Mouse (Mus musculus): ENCODE results near the gene Dock8.

The Dock8 gene

GRCm38 (mm10) chr19:24999201-24999886 lies at the start of gene Dock8:
Dock8 (plus strand) TSS chr19:24999534.
- DNase-seq = peak; percentile 52

DNA sequence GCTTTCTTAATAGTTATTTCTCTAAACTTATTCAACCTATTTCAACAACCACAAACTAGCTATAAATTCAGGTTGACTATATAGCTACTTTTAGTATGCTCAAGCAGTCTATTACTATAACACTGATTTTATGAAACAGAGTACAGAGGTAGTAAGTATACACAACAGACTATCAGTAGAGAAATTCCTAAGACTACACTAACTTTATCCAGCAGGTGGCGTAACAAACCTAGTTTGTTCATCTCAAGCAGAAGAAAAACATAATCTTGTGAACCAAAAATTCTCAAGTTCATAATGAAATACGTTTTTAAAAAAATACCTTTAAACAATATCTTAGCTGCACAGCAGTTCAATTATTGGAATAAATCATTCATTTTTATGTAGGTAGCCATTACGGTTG lies 40.8 kb upstream of the Dock8 start:
- no peak for DNase-seq

GRCm38 (mm10) chr19:24961172-24961962 lies 38.0 kb upstream of the Dock8 start, which contains the start of gene Cbwd1:
Cbwd1 (minus strand) TSS chr19:24961610.
- DNase-seq = peak; percentile 95

DNA sequence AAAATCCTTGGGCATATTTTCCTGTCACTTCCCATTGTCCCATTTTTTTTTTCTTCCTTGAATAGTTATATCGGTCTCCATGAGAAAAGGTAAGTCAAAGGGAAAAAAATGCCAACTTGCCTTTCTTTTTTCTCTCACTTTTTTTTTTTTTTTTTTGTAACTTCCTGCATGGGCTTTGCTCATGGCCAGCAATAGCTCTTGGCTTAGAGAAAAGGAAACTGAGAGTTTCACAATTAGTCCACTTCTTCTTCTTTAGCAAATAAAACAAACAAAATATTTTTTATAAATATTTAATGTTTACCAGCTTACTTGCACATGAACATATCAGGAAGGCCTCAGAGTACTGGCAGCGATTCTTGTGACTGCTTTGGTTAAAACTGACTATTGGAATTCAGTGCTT lies 33.1 kb upstream of the Dock8 start:
- no peak for DNase-seq

DNA sequence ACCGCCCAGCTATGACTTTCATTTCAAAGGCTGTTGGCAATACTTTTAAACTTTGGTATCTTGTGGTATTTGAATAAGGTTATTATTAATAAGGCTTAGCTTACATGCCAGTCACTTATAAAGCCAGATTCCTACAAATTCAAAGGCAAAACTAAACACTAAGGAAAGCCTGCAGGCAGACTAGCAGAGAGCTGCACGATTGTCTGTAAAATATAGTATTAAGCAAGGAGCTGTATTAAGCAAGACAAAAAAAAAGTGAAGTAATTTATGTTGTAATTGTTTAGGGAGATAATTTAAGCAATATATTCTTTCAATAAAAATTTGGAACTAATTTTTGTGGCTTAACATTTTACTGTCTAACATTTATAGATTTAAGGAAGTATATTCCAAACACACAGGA lies 32.4 kb upstream of the Dock8 start:
- DNase-seq = no peak

DNA sequence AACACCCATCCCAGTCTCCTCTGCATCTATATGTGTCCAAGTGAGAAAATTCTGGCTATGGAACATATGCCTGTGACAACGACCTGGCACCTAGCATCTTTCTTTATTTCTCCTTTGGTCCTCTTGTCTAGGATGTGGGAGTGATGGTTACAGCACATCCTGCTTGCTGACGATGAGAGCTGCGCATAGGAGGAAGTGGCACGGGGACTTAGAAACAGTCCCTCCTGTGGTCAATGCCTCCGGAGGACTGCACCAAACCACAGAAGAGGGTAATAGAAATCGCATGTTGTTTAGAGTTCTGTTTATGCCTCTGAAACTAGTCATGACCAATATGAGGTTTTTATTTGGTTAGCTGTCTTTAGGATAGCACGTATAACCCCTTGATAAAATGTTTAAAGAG lies 28.0 kb upstream of the Dock8 start:
- no peak for DNase-seq

DNA sequence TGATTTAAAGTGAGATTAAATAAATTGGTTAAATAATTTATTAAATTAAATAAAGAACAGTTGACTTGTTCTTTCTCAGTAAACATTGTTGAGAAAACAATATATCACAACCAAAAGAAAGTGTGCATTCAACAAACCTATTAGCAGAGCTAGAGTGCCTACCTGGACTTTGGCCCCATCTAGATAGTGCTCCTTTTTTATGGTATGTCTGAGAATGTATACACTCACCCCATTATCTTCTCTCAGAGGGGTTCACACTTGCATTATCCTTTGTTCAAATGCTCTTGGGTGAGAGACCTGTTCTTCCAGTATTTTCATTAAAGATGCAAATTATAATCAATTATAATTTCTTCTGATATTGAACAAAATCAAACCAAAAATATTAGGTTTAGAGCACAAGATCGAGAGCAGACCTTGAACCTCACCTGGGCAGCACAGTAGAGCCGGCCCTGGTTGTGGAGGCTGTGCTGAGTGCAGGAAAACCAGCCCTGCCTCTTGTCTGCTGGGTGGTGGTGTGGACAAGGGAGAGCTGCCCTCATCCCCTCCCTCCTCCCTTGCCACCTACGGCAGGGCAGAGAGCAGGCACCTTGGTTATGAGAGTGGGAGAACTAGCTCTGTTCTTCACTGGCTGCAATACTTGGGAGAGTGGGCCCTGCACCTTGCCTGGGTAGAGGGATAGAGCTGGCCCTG lies 26.5 kb upstream of the Dock8 start:
- DNase-seq = no peak

DNA sequence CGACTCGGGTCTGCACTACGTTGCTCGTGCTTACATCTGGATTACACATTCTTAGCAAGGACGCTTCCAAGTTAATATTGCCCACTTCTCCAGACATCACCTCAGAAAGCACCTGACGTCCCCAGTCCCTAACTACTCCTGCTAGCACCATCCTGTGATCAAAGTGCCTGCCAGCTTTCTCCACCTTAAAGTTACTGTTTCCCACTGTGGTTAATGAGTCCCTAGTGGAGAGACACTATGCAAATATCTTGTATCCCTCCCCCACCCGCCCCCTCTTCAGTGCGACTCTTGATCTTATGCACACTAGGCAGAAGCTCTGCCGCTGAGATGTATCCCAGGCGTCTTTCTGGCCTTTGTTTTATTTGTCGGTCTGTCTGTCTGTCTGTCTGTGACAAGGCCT lies 21.3 kb upstream of the Dock8 start:
- DNase-seq = no peak

GRCm38 (mm10) chr19:24978852-24979842 lies 20.2 kb upstream of the Dock8 start:
- DNase-seq = no peak

- peak; percentile 30 for DNase-seq
Measured at GRCm38 (mm10) chr19:24981294-24981693, 18.0 kb upstream of the Dock8 start.

- DNase-seq = no peak
Measured at GRCm38 (mm10) chr19:24983050-24983449, 16.3 kb upstream of the Dock8 start.

DNA sequence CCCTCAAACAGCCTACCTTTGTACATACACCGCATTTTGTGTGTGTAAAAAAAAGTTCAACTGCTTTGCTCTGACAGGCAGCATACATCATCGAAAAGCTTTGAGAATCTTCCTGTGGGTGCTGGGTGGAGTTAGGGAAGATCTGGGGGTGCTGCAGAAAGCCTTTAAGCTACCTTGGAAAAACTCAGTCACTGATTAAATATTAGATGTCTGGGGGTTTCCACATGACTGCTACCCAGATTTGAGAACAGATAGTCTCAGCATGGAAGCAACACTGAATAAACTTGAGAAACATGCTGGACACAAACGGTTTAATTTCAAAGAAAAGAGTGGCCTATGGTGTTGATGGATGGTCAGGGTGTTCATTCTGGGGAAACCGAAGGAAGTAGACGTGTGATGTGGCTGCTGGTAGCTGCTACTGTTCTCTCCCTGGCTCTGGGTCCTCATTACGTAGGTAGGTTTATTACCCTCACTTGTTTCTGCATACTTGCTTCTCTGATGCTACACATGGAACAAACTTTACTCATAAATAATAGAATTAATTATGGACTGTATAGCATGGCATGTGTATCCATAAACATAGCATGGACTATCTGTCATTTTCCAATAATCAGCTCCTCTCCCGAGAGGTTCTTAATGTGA lies 15.4 kb upstream of the Dock8 start:
- DNase-seq = no peak

DNA sequence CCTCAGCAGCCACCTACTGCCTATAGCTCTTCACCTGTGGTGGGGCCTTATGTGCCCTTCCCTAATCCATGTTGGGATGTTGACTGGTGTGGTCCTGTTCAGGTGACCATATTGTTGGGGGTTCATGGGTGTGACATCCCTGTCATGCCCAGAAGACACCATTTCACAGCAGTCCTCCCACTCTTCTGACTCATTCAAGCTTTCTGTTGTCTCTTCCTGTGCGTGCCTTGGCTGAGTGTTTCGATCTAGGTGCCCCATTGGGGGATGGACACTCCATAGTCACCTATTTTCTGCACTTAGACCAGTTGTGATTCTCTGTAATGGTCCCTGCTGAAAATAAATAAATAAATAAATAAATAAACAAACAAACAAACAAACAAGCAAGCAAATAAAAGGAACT lies 14.3 kb upstream of the Dock8 start:
- DNase-seq = no peak

DNA sequence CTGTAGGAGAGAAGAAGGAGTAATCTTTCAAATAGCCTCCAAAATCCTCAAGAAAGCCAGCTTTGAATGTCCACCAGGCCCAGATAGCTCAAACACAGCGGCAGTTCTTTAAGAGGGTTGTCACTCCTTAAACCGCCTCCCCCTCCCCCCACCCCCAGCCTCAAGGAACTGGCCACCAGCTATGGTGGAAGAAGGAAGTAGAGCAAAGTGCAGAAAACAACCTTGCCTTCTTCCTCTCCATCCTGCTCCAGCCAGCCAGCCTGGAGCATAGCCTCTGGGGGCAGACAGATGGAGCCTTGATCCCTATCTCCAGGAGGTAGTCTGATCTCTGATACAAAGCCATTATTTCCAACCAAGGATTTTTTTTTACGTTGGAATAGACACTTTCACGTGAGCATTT lies 12.0 kb upstream of the Dock8 start:
- DNase-seq = no peak

- DNase-seq = no peak
Measured at GRCm38 (mm10) chr19:24988831-24989230, 10.5 kb upstream of the Dock8 start.

- no peak for DNase-seq
Measured at GRCm38 (mm10) chr19:24990138-24990822, 9.1 kb upstream of the Dock8 start.

GRCm38 (mm10) chr19:24993526-24993925 lies 5.8 kb upstream of the Dock8 start:
- no peak for DNase-seq

GRCm38 (mm10) chr19:24994900-24995299 lies 4.4 kb upstream of the Dock8 start:
- DNase-seq = no peak

DNA sequence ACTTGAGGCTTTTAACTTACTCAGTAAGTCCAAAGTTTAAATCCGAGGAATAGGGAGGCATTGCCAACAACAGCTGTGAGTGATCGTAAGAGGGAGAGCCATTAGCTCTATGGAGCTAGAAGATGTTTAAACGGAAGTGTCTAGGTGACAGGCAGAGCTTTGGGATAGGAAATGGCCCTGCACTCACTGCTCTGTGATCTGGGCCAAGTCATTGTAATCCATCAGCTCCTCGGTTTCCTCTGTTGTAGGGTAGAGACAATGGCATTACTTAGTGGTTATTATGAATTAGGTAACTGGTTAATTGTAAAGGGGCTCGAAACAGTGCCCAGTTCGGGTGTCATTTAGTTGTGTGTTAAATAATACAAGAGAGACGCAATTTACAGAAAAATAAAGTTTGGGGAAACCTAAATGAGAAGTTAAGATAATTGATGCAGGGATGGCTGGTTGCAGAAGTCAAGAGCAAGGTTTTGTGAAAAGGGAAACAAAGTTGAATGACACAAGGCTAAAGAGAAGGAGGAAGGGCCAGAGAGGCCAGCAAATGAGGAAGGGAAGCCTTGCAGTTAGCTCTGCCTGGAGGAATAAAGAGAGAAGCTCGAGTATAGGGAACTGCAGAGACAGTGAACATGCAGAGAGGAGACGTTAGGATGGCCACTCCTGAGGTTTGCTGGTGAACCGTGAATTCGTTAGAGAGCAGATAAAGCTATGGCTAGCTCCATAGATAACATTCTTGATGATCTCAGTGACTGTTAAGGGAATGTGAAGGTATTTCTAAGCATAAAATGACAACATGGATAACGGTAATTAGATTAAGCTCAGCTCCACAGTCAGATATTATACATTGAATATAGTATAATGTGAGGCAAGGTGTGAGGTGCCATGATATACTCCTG lies 2.3 kb upstream of the Dock8 start:
- no peak for DNase-seq

DNA sequence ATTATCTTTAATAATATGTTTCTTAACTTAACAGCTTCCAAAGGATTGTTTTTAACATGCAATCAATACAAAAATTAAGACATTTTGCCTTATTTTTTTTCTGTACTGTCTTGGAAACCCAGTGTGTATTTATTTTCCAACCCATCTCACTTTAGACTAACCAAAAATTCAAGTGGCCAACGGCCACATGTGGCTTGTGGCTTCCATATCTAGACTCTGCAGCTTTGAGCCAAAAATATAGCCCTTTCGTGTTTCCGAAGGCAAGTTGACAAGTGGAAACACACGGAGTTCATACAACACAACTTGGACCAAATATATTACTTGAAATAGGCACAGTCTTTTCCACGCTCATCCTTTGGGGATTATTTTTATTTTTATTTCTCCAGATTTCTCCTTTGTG lies 773 bp upstream of the Dock8 start:
- DNase-seq = no peak
